Mouse (Mus musculus): ENCODE data around the gene Itpk1.

GRCm38 (mm10) chr12:102674556-102674955 is 30.2 kb downstream of the Itpk1 start:
- TF ChIP-seq CTCF (IDR thresholded peaks at IDR 0.05) (no peak), EP300 (IDR thresholded peaks at IDR 0.05) (no peak)
